Mouse (Mus musculus) T-cell, adult 2 months (primary cell): ENCODE measurements around the gene H3f3b.

Source experiments
- DNase-seq: peaks from one replicate; pipeline ENCODE4 v3.0.0; 2022; ENCODE audit warnings: low spot score

The H3f3b gene

GRCm38 (mm10) chr11:116001725-116002124, 26.0 kb downstream of the H3f3b start:
- no peak for DNase-seq

- no peak for DNase-seq
Observed at GRCm38 (mm10) chr11:116000607-116001006, 27.2 kb downstream of the H3f3b start.

- DNase-seq = peak; percentile 73
Observed at GRCm38 (mm10) chr11:115999538-116000143, 28.1 kb downstream of the H3f3b start.

- no peak for DNase-seq
Observed at GRCm38 (mm10) chr11:115999027-115999426, 28.7 kb downstream of the H3f3b start.

- no peak for DNase-seq
Observed at GRCm38 (mm10) chr11:115997662-115998061, 30.1 kb downstream of the H3f3b start.

- no peak for DNase-seq
Observed at GRCm38 (mm10) chr11:115997047-115997446, 30.7 kb downstream of the H3f3b start.

GRCm38 (mm10) chr11:115995256-115995655, 32.5 kb downstream of the H3f3b start:
- no peak for DNase-seq

GRCm38 (mm10) chr11:115992098-115992497, 35.7 kb downstream of the H3f3b start:
- no peak for DNase-seq

- no peak for DNase-seq
Observed at GRCm38 (mm10) chr11:115989686-115990085, 38.1 kb downstream of the H3f3b start.

- no peak for DNase-seq
Observed at GRCm38 (mm10) chr11:115983291-115983690, 44.5 kb downstream of the H3f3b start.

- no peak for DNase-seq
Observed at GRCm38 (mm10) chr11:115982472-115982871, 45.3 kb downstream of the H3f3b start.

- no peak for DNase-seq
Observed at GRCm38 (mm10) chr11:115975544-115975943, 52.2 kb downstream of the H3f3b start.

GRCm38 (mm10) chr11:115975083-115975420, 52.7 kb downstream of the H3f3b start:
- DNase-seq = no peak

GRCm38 (mm10) chr11:115974309-115975082, 53.3 kb downstream of the H3f3b start, which contains the start of gene Itgb4:
Gene Itgb4 (plus strand): TSS chr11:115974709.
- peak; percentile 55 for DNase-seq
